Mouse (Mus musculus) neural tube, embryonic 14.5 days (tissue): ENCODE data around the gene Olfr487. TPM values are rescaled to one million over a fixed set of nuclear protein-coding genes. Genes with fewer than 3 reads are reported as not detected.

ENCODE experiments used
- ATAC-seq: fragments of 200-750 bp; cut with Nextera tagmentation; 2 replicates; pipeline ENCODE4 v1.8.0; 2017; ENCODE audit warnings: low read depth, mild to moderate bottlenecking, moderate TSS enrichment, moderate library complexity
- H3K27ac ChIP-seq: fragments of 300-500 bp; sonication (generic); 2 replicates; pipeline ENCODE4 v1.5.1; 2014; ENCODE audit warnings: low read depth, mild to moderate bottlenecking, control low read depth, low read length, moderate library complexity, mixed read lengths
- H3K27me3 ChIP-seq: fragments of 300-500 bp; sonication (generic); 2 replicates; pipeline ENCODE4 v1.6.1; 2014; ENCODE audit warnings: low read length; ENCODE audit not compliant: control insufficient read depth, insufficient read depth
- H3K36me3 ChIP-seq: fragments of 300-500 bp; sonication (generic); 2 replicates; pipeline ENCODE4 v1.6.1; 2014; ENCODE audit warnings: low read length, mixed read lengths; ENCODE audit not compliant: control insufficient read depth, insufficient read depth
- H3K4me1 ChIP-seq: fragments of 300-500 bp; sonication (generic); 2 replicates; pipeline ENCODE4 v1.6.1; 2014; ENCODE audit warnings: low read length; ENCODE audit not compliant: control insufficient read depth, insufficient read depth
- H3K4me2 ChIP-seq: fragments of 300-500 bp; sonication (generic); 2 replicates; pipeline ENCODE4 v1.6.1; 2014; ENCODE audit warnings: mild to moderate bottlenecking, low read depth, low read length, control low read depth
- H3K4me3 ChIP-seq: fragments of 300-500 bp; sonication (generic); 2 replicates; pipeline ENCODE4 v1.5.1; 2014; ENCODE audit warnings: low read depth, low read length, control low read depth, mixed read lengths
- H3K9ac ChIP-seq: fragments of 300-500 bp; sonication (generic); replicated peaks from 2 replicates; pipeline ENCODE4 v1.6.1; 2014; ENCODE audit warnings: low read depth, mild to moderate bottlenecking, control low read depth, low read length, mixed read lengths
- H3K9me3 ChIP-seq: fragments of 300-500 bp; sonication (generic); 2 replicates; pipeline ENCODE4 v1.6.1; 2016; ENCODE audit warnings: low read length; ENCODE audit not compliant: control insufficient read depth
- polyA plus RNA-seq: library from polyadenylated mRNA; unstranded; fragments of >200 nt; fragmentation: Nextera tagmentation; extraction: Ambion mirVana; gene quantifications from 2 replicates; pipeline ENCODE4 v1.2.1, GENCODE M21; 2014

The Olfr487 gene
- polyA plus RNA-seq, 1 experiment from 2014 or later = not detected

DNA sequence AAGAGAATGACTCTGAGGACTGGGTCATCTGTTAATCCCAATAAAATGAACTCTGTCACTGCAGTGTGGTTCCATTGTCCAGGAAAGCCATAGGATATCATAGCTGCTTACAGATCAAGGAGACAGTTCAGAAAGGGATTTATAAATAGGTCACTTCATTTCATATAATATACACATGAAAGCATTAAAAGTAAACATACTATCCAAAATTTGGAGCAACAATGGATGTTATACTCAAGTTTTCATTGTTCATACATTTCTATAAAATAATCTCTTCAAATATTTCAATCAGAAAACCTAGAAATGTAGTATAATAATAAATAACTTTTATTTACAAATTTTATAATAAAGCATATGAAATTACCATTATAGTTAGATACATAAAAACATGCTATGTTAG, 54.7 kb downstream of the Olfr487 start, which contains the start of gene Olfr485:
Olfr485 (minus strand) TSS at position 101 of the 400 bp plus-strand sequence.
- no peaks in the 10 kb centered on the region for H3K4me1 ChIP-seq
- ATAC-seq = no peak
- H3K27me3 ChIP-seq = no peaks in the 10 kb centered on the region
- H3K4me2 ChIP-seq = no peak within 1 kb of the TSS
- H3K36me3 ChIP-seq = no peaks in the 10 kb centered on the region
- no peak within 1 kb of the TSS for H3K4me3 ChIP-seq
- no peaks in the 10 kb centered on the region for H3K9me3 ChIP-seq
- no peak within 1 kb of the TSS for H3K27ac ChIP-seq
- H3K9ac ChIP-seq = no peak within 1 kb of the TSS

Other genes with a start within 250 kb of the Olfr487 start
- not detected in 2 replicates for gene Olfr476, start 249.8 kb downstream of the Olfr487 start, polyA plus RNA-seq
- not detected in 2 replicates for gene Olfr477, start 227.9 kb downstream of the Olfr487 start, polyA plus RNA-seq
- not detected in 2 replicates for gene Olfr478, start 180.6 kb downstream of the Olfr487 start, polyA plus RNA-seq
- not detected in 2 replicates for gene Olfr479, start 163.9 kb downstream of the Olfr487 start, polyA plus RNA-seq
- not detected in 2 replicates for gene Olfr480, start 147.3 kb downstream of the Olfr487 start, polyA plus RNA-seq
- gene Olfr481, start 134.8 kb downstream of the Olfr487 start, polyA plus RNA-seq = not detected in 2 replicates
- not detected in 2 replicates for gene Olfr482, start 117.0 kb downstream of the Olfr487 start, polyA plus RNA-seq
- not detected in 2 replicates for gene Olfr483, start 113.8 kb downstream of the Olfr487 start, polyA plus RNA-seq
- gene Olfr484, start 87.2 kb downstream of the Olfr487 start, polyA plus RNA-seq = not detected in 2 replicates
- not detected in 2 replicates for gene Olfr485, start 54.8 kb downstream of the Olfr487 start, polyA plus RNA-seq
- not detected in 2 replicates for gene Olfr486, start 41.9 kb downstream of the Olfr487 start, polyA plus RNA-seq
- not detected in 2 replicates for gene Olfr488, start 43.7 kb upstream of the Olfr487 start, polyA plus RNA-seq
- gene Olfr490, start 74.3 kb upstream of the Olfr487 start, polyA plus RNA-seq = not detected in 2 replicates
- gene Olfr491, start 98.8 kb upstream of the Olfr487 start, polyA plus RNA-seq = not detected in 2 replicates
- gene Olfr492, start 109.0 kb upstream of the Olfr487 start, polyA plus RNA-seq = not detected in 2 replicates
- gene Olfr493, start 132.3 kb upstream of the Olfr487 start, polyA plus RNA-seq = not detected in 2 replicates
- gene Olfr494, start 150.7 kb upstream of the Olfr487 start, polyA plus RNA-seq = not detected in 2 replicates
- not detected in 2 replicates for gene Olfr495, start 178.5 kb upstream of the Olfr487 start, polyA plus RNA-seq
- not detected in 2 replicates for gene Olfr497, start 205.8 kb upstream of the Olfr487 start, polyA plus RNA-seq